Mouse (Mus musculus): ENCODE data around the gene Neurl4.
"Not testable (repeated sequence)": the region's sequence is repeated elsewhere in the genome, so short reads cannot be mapped to it uniquely, and the experiment has no call there.

Neurl4 gene

DNA sequence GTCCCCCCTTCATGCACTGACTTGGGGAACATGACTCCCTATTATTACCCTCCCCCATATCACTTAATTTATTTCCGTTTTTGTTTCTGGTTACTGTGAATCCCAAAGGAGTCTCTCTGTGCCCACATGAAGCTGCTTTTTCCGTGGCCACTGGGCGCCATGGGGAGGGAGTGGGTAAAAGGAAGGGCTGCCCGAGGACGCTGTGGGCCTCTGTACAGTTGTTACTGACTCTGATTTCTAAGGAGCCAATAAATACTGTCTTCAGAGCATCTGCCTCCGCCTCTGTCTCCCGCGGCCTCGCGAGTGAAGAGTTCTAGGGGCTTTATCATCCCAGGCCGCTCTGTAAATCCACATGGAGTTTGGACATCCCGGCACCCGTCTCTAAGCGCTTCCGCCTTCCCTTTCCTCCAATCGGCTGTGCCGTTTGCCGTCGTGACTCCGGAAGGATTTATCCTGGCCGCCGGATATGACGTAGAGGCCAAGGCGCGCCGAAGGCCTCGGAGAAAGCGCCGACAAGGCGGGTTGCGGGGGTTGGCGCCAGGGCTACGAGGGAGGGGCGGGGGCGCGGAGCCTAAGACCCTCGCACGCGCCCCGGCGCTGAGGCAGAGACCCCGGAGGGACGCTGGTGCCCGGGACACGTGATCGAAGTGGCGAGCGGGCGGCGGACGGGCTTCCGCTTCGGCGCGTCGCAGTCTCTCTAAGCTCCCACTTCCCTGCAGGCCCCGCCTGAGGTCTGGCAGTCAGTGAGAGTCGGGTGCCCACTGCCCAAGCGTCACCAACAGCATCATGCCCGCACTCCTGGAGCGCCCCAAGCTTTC lies 12.9 kb downstream of the Neurl4 start, which contains the start of gene Gps2:
Gps2 (plus strand) TSS at position 335 of the 818 bp plus-strand sequence.
- peak; percentile 86 to 92 for DNase-seq (ENCODE audit: low spot score in 2 of 2)

DNA sequence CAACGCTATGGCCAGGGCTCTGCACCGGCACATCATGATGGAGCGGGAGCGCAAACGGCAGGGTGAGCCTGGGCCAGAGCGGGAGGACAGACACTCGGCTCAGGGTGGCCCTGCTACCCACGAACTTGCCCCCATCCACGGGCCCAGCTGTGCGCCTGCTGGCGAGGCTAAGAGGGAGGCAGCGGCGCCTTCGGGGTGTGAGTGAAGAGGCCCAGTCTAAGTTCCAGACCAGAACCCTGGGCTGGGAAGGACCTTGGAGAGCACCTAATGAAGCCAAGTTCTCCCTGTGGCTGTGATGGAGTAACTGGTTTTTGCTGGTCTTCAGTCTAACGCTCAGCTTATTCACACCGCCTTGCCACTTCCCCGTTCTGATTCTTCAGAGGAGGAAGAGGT lies 13.5 kb downstream of the Neurl4 start:
- no peak for DNase-seq (ENCODE audit: low spot score in 2 of 2)

- no peak for DNase-seq (ENCODE audit: low spot score in 2 of 2)
Observed at GRCm38 (mm10) chr11:69914917-69915430, 14.1 kb downstream of the Neurl4 start.

DNA sequence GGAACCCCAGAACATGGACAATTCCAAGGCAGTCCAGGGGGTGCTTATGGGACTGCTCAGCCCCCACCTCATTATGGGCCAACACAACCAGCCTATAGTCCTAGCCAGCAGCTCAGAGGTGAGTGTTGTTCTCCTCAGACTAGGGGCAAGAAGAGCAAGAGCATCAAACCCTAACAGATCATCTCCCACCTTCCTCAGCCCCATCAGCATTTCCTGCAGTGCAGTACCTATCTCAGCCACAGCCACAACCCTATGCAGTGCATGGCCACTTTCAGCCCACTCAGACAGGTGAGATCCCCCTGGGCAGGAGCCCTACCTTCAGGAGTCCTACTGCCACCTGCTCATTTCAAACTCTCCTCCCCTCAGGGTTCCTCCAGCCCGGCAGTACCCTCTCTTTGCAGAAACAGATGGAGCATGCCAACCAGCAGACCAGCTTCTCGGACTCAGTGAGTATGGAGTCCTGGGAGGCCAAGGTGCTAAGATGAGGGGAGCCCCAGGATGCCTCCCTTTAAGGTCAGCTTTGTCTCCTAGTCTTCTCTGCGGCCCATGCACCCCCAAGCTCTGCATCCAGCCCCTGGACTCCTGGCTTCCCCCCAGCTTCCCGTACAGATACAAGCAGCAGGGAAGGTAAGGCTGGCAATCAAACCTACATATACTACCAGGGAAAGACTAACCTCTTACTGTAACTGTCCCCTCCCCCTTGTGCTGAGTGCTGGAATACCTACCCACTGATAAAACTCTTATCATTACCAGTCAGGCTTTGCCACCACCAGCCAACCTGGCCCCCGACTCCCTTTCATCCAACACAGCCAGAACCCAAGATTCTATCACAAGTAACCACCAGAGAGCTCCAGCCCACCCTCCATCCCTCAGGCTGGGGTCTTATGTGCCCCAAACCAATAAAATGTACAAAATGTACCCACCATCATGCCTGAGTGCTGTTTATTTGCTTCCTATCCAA lies 15.1 kb downstream of the Neurl4 start:
- peak in 1 of 2 experiments; percentile 6 for DNase-seq (ENCODE audit: low spot score in 2 of 2)

DNA sequence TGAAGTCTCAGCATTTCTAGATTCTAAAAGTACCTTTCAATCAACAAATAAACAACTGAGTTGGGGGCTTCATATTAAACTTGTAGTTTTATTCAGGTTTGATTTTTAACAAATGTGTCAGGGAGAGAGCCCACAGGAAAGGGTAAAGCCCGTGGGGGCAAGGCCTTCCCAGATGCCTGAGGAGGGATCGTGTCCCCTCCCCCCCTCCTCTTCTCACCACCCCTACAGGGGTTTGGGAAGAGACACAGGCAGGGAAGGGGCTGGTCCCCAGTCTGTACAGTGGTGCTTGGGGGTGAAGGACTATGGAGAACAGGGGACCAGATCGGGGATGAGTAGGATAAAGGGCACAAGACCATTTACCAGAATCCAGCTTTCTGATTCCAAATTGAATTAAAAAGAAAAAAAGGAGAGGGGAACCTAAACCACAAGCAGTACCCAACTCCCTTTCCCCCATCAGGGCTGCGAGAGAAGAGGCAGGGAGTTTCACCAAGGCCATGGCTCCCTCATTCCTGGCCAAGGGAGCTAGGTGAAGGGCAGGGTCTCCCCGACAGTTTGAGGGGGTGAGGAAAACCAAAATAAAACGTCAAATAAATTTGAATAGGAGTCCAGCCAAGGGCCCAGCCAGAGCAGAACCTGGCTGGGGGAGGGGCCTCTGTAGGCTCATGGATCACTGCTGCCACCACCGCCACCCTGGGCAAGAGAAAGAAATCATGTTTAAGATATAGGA lies 15.9 kb downstream of the Neurl4 start:
- DNase-seq (ENCODE audit: low spot score in 2 of 2): peak in 1 of 2 experiments; percentile 8

DNA sequence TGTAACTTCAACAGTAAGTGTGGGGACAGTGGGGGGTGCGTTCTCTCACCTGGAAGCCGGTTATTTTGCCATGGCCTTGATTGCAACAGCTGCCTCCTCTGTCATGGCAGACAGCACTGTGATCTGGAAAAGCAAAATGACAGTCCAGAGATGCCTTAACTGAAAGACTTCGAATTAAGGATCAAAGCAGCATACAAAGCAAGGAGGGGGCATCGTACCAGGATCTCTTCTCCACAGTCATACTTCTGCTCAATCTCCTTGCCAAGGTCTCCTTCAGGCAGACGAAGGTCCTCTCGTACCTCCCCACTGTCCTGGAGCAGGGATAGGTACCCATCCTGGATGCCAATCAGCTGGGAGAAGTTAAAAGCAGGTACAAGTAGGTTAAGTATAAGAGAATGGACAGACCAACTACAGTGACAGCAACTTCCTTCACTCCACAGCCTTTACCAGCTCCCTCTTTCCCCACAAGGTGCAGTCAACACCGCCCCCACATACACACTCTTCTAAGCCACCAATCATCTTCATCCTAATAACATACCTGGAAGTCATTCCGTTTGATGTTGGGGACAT lies 16.6 kb downstream of the Neurl4 start:
- no peak for DNase-seq (ENCODE audit: low spot score in 2 of 2)

DNA sequence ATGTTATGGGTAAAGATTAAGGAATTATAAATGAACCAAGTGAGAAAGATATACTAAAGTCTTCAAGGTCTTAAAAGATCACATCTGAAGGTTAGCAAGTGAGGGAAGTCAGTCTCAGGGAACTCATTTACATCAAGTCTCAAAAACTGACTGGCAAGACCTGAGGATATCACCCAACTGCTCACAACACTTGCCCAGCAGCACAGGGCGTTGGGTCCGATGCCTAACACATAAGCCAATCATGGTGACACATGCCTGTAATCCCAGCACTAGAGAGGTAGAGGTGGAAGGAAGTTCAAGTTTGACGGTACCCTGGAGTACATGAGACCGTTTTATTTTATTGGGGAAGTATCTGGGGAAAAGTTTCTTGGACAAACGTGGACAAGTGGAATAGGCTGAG lies 17.2 kb downstream of the Neurl4 start:
- DNase-seq (ENCODE audit: low spot score in 2 of 2): no peak

DNA sequence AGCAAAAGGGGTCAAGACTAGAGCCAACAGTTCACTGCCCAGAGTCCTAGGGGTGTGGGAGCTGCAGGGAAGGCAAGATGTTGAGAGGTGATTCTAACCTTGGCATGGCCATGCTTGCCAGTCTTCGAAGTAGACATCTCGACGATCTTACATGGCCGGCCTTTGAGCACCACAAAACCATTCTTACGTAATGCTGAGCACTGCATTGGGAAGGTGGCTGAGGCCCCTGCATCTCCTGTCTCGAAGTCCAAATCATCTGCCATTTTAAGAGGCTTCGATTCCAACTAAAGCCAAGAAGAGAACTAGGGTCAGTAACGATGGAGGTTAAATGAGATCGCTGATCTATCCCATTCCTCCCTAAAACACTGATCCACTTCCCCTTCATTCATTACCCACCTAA lies 18.2 kb downstream of the Neurl4 start:
- no peak for DNase-seq (ENCODE audit: low spot score in 2 of 2)

- peak; percentile 44 to 59 for DNase-seq (ENCODE audit: low spot score in 2 of 2)
Observed at GRCm38 (mm10) chr11:69919661-69920265, 18.9 kb downstream of the Neurl4 start.

DNA sequence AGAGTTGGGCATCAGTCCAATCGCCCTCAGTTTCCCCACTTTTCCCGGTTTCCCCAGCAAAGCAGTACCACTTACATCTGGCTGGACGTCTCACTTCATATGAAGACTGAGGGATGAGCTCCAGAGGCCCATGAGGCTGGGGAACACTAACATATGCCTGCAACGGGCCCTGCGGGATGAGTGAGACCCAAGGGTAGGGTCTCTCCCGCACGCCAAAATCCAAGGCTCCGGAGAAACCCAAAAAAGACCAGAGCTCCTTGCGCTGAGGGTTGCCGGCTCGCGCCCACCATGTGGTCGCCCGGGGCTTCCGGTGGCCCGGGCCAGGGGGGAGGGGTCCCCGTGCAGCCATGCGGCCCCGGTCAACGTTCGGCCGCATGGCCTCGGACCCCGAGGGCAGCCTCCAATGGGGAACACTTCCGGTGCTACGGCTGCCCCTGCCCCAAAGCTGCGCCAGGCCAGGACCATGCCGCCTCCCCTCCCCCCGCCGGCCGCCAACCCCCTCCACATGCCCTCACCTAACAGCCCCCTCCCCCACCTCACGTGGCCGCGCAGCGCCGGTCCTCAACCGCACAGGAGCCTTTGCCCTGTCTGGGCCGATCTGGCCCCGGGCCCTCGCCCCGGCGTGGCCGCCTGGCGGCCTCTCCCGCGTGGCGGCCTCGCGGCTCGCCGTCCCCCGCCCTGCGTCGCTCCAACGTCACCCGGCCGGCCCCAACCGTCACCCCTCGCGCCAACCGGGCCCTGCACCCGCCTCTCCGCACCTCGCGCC lies 19.6 kb downstream of the Neurl4 start:
- peak; percentile 56 to 66 for DNase-seq (ENCODE audit: low spot score in 2 of 2)

DNA sequence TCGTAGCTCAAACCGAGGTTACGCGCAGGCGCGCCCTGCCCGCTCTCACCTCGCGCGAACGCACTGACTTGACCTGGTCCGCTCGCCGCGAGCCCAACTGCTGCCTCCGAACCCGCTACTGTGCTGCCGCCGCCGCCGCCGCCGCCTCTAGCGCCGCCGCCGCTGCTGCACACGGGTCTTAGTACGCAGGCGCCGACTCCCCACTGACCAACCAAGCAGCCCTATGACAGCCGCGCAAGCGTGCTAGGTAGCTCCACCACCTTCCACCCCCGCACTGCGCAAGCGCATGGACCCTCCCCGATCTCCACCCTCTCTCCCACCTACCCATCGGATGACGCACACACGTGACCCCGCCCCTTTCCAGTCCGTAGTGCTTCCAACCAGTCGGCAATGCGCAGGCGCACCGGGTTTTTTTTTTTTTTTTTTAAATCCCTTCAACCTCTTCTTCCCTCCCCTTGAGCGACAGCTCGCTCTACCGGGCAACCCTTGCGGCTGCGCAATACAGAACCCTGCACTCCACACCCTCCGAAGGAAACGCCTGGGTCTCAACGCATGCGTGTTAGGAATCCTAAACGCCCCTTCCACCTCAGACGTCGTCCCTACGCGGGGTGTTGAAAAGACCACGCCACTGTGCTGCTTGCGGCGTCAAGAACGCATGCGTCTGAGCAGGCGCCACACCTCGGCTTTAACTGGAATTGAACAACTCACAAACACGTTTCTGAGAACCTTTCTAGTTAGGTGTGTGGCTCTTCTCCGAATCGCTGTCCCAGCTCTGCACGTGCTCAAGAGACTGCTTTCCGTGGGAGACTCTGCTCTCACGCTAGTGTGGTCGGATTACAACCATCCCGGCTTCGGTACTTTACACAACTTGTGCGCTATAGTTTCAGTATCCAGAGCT lies 20.5 kb downstream of the Neurl4 start, which contains the start of gene Eif5a:
Eif5a (minus strand) TSS at position 845 of the 898 bp plus-strand sequence.
- DNase-seq (ENCODE audit: low spot score in 2 of 2): peak; percentile 100

GRCm38 (mm10) chr11:69922012-69922756 lies 21.3 kb downstream of the Neurl4 start:
- no peak for DNase-seq (ENCODE audit: low spot score in 2 of 2)

- DNase-seq (ENCODE audit: low spot score in 2 of 2): no peak
Observed at GRCm38 (mm10) chr11:69922796-69923195, 21.9 kb downstream of the Neurl4 start.

DNA sequence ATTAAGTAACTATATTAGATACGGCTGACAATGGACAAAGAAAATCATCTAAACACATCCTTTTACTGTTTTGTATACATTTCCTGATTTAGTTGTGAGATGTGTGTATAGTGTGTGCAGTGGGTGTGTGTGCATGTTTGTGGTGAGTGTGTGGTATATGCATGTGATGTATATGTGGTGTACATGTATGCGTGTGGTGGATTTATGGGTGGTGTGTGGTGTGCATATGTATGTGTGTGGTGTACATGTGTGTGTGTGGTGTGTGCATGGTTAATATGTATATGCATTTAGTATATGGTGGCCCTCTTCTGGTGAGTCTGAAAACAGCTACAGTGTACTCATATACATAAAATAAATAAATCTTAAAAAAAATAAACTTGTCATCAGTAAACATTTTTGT lies 26.6 kb downstream of the Neurl4 start:
- no peak for DNase-seq (ENCODE audit: low spot score in 2 of 2)

- DNase-seq (ENCODE audit: low spot score in 2 of 2): no peak
Observed at GRCm38 (mm10) chr11:69929712-69930111, 28.8 kb downstream of the Neurl4 start.

DNA sequence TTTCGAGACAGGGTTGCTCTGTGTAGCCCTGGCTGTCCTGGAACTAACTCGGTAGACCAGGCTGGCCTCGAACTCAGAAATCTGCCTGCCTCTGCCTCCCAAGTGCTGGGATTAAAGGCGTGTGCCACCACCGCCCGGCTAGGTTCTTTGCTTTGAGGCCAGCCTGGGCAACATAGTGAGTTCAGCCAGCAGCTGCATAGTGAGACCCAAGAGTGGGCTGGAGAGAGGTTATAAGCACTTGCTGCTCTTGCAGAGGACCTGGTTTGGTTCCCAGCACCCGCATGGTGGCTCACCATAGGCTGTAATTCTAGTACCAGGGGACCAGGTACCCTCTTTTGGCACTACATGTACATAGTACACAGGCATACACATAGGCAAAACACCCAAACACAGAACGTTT lies 29.3 kb downstream of the Neurl4 start:
- DNase-seq (ENCODE audit: low spot score in 2 of 2): not testable (repeated sequence)

- no peak for DNase-seq (ENCODE audit: low spot score in 2 of 2)
Observed at GRCm38 (mm10) chr11:69930967-69931537, 30.2 kb downstream of the Neurl4 start.

- DNase-seq (ENCODE audit: low spot score in 2 of 2): no peak
Observed at GRCm38 (mm10) chr11:69931769-69932168, 30.9 kb downstream of the Neurl4 start.

All from frontal cortex, postnatal 10 days (tissue).